Mouse (Mus musculus): ENCODE measurements around the gene Cadps. TPM values are rescaled to one million over a fixed set of nuclear protein-coding genes. Genes with fewer than 3 reads are reported as not detected.

Cadps gene
- polyA plus RNA-seq, 1 experiment from 2014 or later, result 63.4 TPM

DNA sequence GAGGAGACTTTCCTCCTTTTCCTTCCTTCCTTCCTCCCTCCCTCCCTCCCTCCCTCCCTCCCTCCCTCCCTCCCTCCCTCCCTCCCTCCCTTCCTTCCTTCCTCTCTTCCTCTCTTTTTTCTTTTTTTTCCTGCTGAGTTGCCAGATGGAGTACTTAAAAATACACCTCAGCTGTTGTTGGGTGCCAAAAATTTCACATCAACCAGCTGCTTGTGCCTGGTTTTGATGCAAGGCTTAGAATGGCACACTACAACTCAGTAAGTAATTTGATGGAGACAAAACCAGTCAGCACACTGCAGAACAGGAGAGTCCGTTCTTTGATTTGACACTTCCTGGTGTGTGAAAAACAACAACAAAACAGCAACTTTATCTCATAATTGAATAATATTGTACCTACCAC, 42.9 kb downstream of the Cadps start:
- Histone ChIP-seq H3K27ac (no peak overlapping the region), H3K9me3 (ENCODE audit: control insufficient read depth, low read length) (no peaks in the 10 kb centered on the region), H3K36me3 (replicated peaks; ENCODE audit: control insufficient read depth, insufficient read depth) (no peaks in the 10 kb centered on the region), H3K4me1 (replicated peaks; ENCODE audit: control insufficient read depth, insufficient read depth, low read length) (0 out of 2 replicates have a peak, but pooled peaks cover 4% of the 10 kb centered on the region), H3K4me3 (replicated peaks; ENCODE audit: low read length) (no peak overlapping the region), H3K4me2 (replicated peaks) (no peak overlapping the region), H3K27me3 (ENCODE audit: control insufficient read depth, insufficient read depth, low read length) (no peaks in the 10 kb centered on the region), H3K9ac (no peak overlapping the region)
- DNase-seq (ENCODE audit: low spot score), result no peak
- 92% methylated on average over 1 of the region's 1 CpGs for WGBS
- ATAC-seq (ENCODE audit: low FRiP score), result no peak

DNA sequence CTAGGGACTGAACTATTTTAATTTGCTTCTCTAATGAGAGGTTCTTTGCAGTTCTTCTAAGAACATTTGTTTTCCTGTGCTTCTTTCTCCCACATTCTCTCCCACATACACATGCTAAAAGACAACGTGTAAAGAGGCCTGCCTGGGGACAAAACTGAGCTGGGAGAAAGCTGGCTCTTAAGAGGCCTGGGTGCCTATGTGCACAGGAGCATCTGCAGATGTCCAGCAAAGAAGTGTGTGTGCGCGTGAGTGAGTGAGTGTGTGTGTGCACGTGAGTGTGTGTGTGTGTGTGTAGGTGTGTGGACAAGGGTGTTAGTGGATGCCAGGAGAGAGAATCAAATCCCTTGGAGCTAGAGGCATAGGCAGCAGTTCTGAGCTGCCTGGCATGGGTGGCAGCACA, 44.9 kb downstream of the Cadps start:
- no peaks in the 10 kb centered on the region for H3K9me3 ChIP-seq (ENCODE audit: control insufficient read depth, low read length)
- ATAC-seq (ENCODE audit: low FRiP score) (no peak), DNase-seq (ENCODE audit: low spot score) (no peak)
- H3K27ac ChIP-seq, result no peak overlapping the region
- H3K36me3 ChIP-seq (replicated peaks; ENCODE audit: control insufficient read depth, insufficient read depth), result no peaks in the 10 kb centered on the region
- whole genome bisulfite sequencing, result 78% methylated on average over 4 of the region's 4 CpGs
- H3K27me3 ChIP-seq (ENCODE audit: control insufficient read depth, insufficient read depth, low read length), result no peaks in the 10 kb centered on the region
- no peak overlapping the region for H3K4me2 ChIP-seq (replicated peaks)
- no peak overlapping the region for H3K9ac ChIP-seq
- no peak overlapping the region for H3K4me3 ChIP-seq (replicated peaks; ENCODE audit: low read length)
- 0 out of 2 replicates have a peak, but pooled peaks cover 4% of the 10 kb centered on the region for H3K4me1 ChIP-seq (replicated peaks; ENCODE audit: control insufficient read depth, insufficient read depth, low read length)

DNA sequence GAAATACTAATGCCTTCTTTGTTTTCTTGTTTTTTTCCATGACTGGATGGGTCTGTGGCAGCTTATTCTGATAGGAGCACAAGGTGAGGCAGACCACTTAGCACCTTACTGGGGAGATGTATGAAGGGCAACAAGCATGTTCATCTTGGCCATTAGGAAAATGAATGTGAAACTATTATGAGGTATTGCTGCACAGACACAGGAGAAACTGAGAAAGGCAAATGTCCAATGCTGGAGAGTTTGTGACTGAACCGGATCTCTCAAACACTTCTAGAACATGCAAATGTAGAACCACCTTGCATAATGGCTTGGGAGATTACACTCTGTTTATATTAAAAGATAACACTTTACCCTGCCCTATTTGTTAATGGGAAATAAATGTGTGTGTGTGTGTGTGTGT, 54.0 kb downstream of the Cadps start:
- no peak overlapping the region for H3K27ac ChIP-seq
- no peak overlapping the region for H3K4me2 ChIP-seq (replicated peaks)
- WGBS, result 88% methylated on average over 1 of the region's 1 CpGs
- no peaks in the 10 kb centered on the region for H3K27me3 ChIP-seq (ENCODE audit: control insufficient read depth, insufficient read depth, low read length)
- H3K4me3 ChIP-seq (replicated peaks; ENCODE audit: low read length), result no peak overlapping the region
- ATAC-seq (ENCODE audit: low FRiP score) (no peak), DNase-seq (ENCODE audit: low spot score) (no peak)
- H3K9me3 ChIP-seq (ENCODE audit: control insufficient read depth, low read length), result no peaks in the 10 kb centered on the region; the same call in 1 of the 2 replicates
- no peaks in the 10 kb centered on the region for H3K36me3 ChIP-seq (replicated peaks; ENCODE audit: control insufficient read depth, insufficient read depth)
- H3K4me1 ChIP-seq (replicated peaks; ENCODE audit: control insufficient read depth, insufficient read depth, low read length), result no peaks in the 10 kb centered on the region
- no peak overlapping the region for H3K9ac ChIP-seq

DNA sequence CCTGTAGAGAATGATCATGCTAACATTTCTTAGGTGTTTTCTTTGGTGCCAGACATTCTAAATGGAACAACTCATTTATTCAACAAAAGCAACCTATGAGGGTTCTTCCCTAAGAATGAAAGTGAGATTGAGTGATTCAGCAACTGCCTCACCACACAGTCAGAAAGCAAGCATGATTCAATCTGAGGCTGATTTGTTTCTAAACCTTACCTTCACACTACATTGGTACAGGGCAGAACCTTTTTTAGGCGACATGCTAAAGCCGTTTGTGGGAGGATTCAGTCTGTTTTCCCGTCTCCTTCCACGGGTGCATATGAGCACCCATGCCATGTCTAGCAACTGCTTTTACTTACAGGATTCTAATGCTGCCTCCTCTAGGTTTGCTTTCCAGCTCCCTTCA, 69.6 kb downstream of the Cadps start:
- 94% methylated on average over 4 of the region's 4 CpGs for WGBS
- H3K9ac ChIP-seq, result no peak overlapping the region
- no peaks in the 10 kb centered on the region for H3K4me1 ChIP-seq (replicated peaks; ENCODE audit: control insufficient read depth, insufficient read depth, low read length)
- ATAC-seq (ENCODE audit: low FRiP score) (no peak), DNase-seq (ENCODE audit: low spot score) (no peak)
- no peaks in the 10 kb centered on the region for H3K36me3 ChIP-seq (replicated peaks; ENCODE audit: control insufficient read depth, insufficient read depth)
- no peak overlapping the region for H3K27ac ChIP-seq
- no peak overlapping the region for H3K4me3 ChIP-seq (replicated peaks; ENCODE audit: low read length)
- no peaks in the 10 kb centered on the region for H3K9me3 ChIP-seq (ENCODE audit: control insufficient read depth, low read length)
- H3K4me2 ChIP-seq (replicated peaks), result no peak overlapping the region
- H3K27me3 ChIP-seq (ENCODE audit: control insufficient read depth, insufficient read depth, low read length), result no peaks in the 10 kb centered on the region

DNA sequence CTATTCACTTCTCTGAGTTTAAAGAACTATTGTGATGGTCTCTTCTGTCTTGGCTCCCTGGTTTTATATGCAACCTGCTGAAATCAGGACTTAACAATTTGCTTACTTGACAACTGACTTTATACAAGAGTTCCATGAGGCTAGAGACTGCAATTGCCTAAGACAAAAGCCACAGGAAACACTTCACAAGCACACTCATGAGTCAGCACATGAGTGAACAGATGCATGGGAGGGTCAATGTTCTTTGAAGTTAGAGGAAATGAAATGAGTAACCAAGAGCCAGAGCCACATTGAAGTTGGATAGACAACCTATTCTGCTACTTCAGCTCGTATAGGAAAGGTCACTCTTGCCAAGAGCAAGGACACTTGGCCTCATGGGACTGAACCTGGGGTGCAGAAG, 71.1 kb downstream of the Cadps start:
- ATAC-seq (ENCODE audit: low FRiP score), result no peak
- Histone ChIP-seq H3K9ac (no peak overlapping the region), H3K4me1 (replicated peaks; ENCODE audit: control insufficient read depth, insufficient read depth, low read length) (no peaks in the 10 kb centered on the region), H3K36me3 (replicated peaks; ENCODE audit: control insufficient read depth, insufficient read depth) (no peaks in the 10 kb centered on the region), H3K9me3 (ENCODE audit: control insufficient read depth, low read length) (no peaks in the 10 kb centered on the region), H3K4me2 (replicated peaks) (no peak overlapping the region), H3K4me3 (replicated peaks; ENCODE audit: low read length) (no peak overlapping the region), H3K27ac (no peak overlapping the region), H3K27me3 (ENCODE audit: control insufficient read depth, insufficient read depth, low read length) (no peaks in the 10 kb centered on the region)
- no peak for DNase-seq (ENCODE audit: low spot score)
- WGBS, result 71% methylated on average over 1 of the region's 1 CpGs

DNA sequence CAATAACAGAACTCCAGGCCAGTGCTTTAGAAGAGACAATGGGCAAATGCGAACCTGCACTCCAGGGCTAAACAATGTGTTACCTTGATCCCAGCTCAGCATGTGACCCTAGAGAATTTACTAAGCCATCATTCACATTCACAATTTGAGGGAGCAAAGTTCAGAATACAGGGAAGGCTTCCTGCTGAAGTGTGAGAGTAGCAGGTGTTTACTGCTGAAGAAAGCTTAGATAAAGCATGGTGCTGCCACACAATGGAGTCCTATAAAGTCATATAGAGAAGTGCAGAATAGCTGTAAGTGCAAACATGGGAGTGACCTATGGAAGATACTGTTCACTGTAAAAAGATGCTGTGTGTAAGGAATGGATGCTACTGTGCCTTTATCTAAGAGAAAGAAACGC, 91.9 kb downstream of the Cadps start:
- Histone ChIP-seq H3K4me1 (replicated peaks; ENCODE audit: control insufficient read depth, insufficient read depth, low read length) (no peaks in the 10 kb centered on the region), H3K9ac (no peak overlapping the region), H3K27ac (no peak overlapping the region), H3K4me3 (replicated peaks; ENCODE audit: low read length) (no peak overlapping the region), H3K36me3 (replicated peaks; ENCODE audit: control insufficient read depth, insufficient read depth) (no peaks in the 10 kb centered on the region), H3K27me3 (ENCODE audit: control insufficient read depth, insufficient read depth, low read length) (no peaks in the 10 kb centered on the region), H3K4me2 (replicated peaks) (no peak overlapping the region), H3K9me3 (ENCODE audit: control insufficient read depth, low read length) (no peaks in the 10 kb centered on the region)
- ATAC-seq (ENCODE audit: low FRiP score) (no peak), DNase-seq (ENCODE audit: low spot score) (no peak)
- WGBS, result 82% methylated on average over 2 of the region's 2 CpGs

DNA sequence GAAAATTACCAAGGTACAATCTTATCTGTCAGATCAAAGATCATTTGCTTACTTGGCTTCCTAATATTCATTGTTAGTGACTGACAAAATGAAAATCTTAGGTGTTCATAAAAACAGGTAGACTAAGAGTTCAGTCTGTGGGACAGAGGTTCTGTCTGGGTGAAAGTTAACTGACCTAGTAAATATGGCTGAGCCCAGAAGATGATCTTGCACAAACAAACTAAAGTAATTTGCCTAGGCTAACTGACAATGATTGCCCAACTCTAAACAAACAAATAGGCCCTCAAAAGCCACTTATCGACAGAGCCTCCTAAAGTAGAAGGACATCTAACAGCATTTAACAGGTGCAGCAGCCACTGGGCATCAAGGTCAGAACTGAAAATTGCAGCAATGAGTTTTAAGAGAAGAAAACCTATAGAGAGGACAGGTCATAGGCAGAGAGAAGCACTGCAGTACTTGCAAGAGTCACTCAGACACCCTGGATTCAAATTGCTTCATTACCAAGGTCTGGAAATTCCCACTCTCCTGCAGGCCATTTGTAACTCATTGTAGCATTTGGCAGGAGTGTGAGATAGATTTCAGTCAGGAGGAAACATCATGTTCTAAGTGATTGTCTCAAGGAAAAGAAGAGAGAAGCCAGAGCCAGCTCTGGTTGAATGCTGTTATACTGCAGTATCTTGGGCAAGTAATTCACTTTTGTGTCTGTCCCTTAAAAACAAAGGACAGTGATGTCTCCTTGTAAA, 100.3 kb downstream of the Cadps start:
- H3K36me3 ChIP-seq (replicated peaks; ENCODE audit: control insufficient read depth, insufficient read depth), result no peaks in the 10 kb centered on the region
- whole genome bisulfite sequencing, result 97% methylated on average over 1 of the region's 1 CpGs
- peaks cover 5% of the 10 kb centered on the region for H3K4me1 ChIP-seq (replicated peaks; ENCODE audit: control insufficient read depth, insufficient read depth, low read length)
- no peaks in the 10 kb centered on the region for H3K9me3 ChIP-seq (ENCODE audit: control insufficient read depth, low read length)
- H3K9ac ChIP-seq, result no peak overlapping the region
- no peak overlapping the region for H3K4me2 ChIP-seq (replicated peaks)
- H3K27me3 ChIP-seq (ENCODE audit: control insufficient read depth, insufficient read depth, low read length), result no peaks in the 10 kb centered on the region
- H3K4me3 ChIP-seq (replicated peaks; ENCODE audit: low read length), result no peak overlapping the region
- no peak for DNase-seq (ENCODE audit: low spot score)
- no peak for ATAC-seq (ENCODE audit: low FRiP score)
- H3K27ac ChIP-seq, result no peak overlapping the region

DNA sequence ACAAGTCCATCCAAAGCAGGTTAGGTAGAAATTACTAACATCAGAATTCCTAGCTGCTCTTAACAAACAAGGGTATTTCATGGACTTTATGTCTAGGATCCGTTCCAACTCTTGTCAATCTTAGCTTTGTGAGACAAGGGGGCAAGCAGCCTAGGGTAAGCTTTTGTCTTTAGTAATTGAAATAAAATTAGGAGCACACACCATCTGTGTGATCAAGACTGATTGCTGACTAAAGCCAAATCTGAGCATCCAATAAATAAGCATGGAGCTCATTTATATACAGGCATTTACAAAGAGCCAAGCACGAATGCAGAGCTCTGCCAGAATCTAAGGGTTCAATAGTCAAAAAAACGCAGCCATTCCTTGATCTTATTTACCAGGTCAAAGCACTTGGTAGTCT, 104.1 kb downstream of the Cadps start:
- no peak for DNase-seq (ENCODE audit: low spot score)
- H3K27ac ChIP-seq, result no peak overlapping the region
- WGBS, result 33% methylated on average over 3 of the region's 3 CpGs
- no peak overlapping the region for H3K4me3 ChIP-seq (replicated peaks; ENCODE audit: low read length)
- no peak overlapping the region for H3K9ac ChIP-seq
- peak; percentile 27; the same call in 1 of the 2 replicates for ATAC-seq (ENCODE audit: low FRiP score)
- no peak overlapping the region for H3K4me2 ChIP-seq (replicated peaks)
- H3K9me3 ChIP-seq (ENCODE audit: control insufficient read depth, low read length), result no peaks in the 10 kb centered on the region
- peaks cover 10% of the 10 kb centered on the region for H3K4me1 ChIP-seq (replicated peaks; ENCODE audit: control insufficient read depth, insufficient read depth, low read length)
- no peaks in the 10 kb centered on the region for H3K27me3 ChIP-seq (ENCODE audit: control insufficient read depth, insufficient read depth, low read length)
- no peaks in the 10 kb centered on the region for H3K36me3 ChIP-seq (replicated peaks; ENCODE audit: control insufficient read depth, insufficient read depth)

DNA sequence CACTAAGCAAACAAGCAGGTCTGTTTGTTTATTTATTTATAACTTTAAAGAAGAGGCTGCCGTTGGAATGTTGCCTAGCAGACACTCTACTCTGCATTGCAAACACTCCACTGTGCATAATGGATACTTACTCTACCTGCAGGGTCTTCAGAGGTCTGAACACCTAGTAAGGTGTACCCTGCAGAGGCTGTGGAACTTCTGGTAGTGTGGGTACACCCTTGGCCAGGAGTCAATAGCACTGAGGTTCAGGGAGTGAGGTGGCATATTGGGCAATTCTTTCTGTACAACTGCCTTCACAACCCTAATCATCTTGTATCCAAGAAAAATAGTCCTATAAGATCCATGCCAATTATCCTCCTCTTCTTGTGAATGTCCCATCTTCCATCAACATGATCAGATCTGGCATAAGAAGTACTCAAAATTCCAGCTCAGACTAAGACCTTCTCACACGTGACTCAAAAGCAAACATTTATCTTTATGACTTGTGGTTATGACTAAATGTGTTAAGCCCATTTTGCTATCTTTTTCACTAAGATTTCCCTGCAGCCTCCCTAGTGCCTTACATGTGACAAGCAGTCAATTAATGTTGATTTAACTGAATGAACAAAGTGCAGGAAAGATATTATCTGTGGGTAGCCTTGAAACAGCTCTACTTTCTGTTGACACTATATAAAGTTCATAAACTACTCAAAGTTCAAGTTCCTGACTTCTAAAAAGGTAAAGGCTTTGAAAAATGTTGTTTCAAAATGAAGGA, 106.8 kb downstream of the Cadps start:
- Histone ChIP-seq H3K4me3 (replicated peaks; ENCODE audit: low read length) (no peak overlapping the region), H3K4me1 (replicated peaks; ENCODE audit: control insufficient read depth, insufficient read depth, low read length) (peaks cover 10% of the 10 kb centered on the region), H3K9ac (no peak overlapping the region), H3K27ac (no peak overlapping the region), H3K4me2 (replicated peaks) (no peak overlapping the region), H3K9me3 (ENCODE audit: control insufficient read depth, low read length) (no peaks in the 10 kb centered on the region), H3K36me3 (replicated peaks; ENCODE audit: control insufficient read depth, insufficient read depth) (no peaks in the 10 kb centered on the region), H3K27me3 (ENCODE audit: control insufficient read depth, insufficient read depth, low read length) (no peaks in the 10 kb centered on the region)
- WGBS, result 69% methylated on average over 2 of the region's 2 CpGs
- DNase-seq (ENCODE audit: low spot score) (no peak), ATAC-seq (ENCODE audit: low FRiP score) (no peak)

Data from hindbrain, embryonic 14.5 days (tissue).